Mouse (Mus musculus): ENCODE results near the gene Slc4a4. TPM values are rescaled to one million over a fixed set of nuclear protein-coding genes. Genes with fewer than 3 reads are reported as not detected.

Gene Slc4a4
- total and polyA plus RNA-seq, 2 experiments = 12.0 to 30.2 TPM

- H3K4me3 ChIP-seq (ENCODE audit: insufficient read depth, low read depth, low read length) = no peak overlapping the region
- no peak for DNase-seq (ENCODE audit: extremely low read depth, low read depth, low spot score)
- TF ChIP-seq CTCF (IDR thresholded peaks at IDR 0.05; ENCODE audit: low read depth, low read length) (no peak), POLR2A (IDR thresholded peaks at IDR 0.05; ENCODE audit: extremely low read depth, insufficient read depth, low read length) (no peak)
- H3K27me3 ChIP-seq (ENCODE audit: control insufficient read depth, insufficient read depth, low read length) = no peaks in the 10 kb centered on the region
- 94% methylated on average over 7 of the region's 7 CpGs for WGBS
- H3K4me1 ChIP-seq (ENCODE audit: control insufficient read depth, insufficient read depth, low read length) = no peaks in the 10 kb centered on the region
- no peak overlapping the region for H3K27ac ChIP-seq (replicated peaks; ENCODE audit: insufficient read depth, low read depth, low read length)
- H3K9ac ChIP-seq (ENCODE audit: low read depth, low read length) = no peak overlapping the region
- no peaks in the 10 kb centered on the region for H3K79me2 ChIP-seq (ENCODE audit: control insufficient read depth, insufficient read depth, low read length)
- H3K36me3 ChIP-seq (ENCODE audit: control insufficient read depth, insufficient read depth, low read length) = no peaks in the 10 kb centered on the region; the same call in 1 of the 2 replicates
Measured at GRCm38 (mm10) chr5:89087916-89088315, 201.3 kb downstream of the Slc4a4 start.

GRCm38 (mm10) chr5:89088462-89088861 lies 201.8 kb downstream of the Slc4a4 start:
- H3K36me3 ChIP-seq (ENCODE audit: control insufficient read depth, insufficient read depth, low read length) = no peaks in the 10 kb centered on the region; the same call in 1 of the 2 replicates
- H3K27me3 ChIP-seq (ENCODE audit: control insufficient read depth, insufficient read depth, low read length) = no peaks in the 10 kb centered on the region
- no peak overlapping the region for H3K4me3 ChIP-seq (ENCODE audit: insufficient read depth, low read depth, low read length)
- H3K4me1 ChIP-seq (ENCODE audit: control insufficient read depth, insufficient read depth, low read length) = no peaks in the 10 kb centered on the region
- no peak for TF ChIP-seq POLR2A (IDR thresholded peaks at IDR 0.05; ENCODE audit: extremely low read depth, insufficient read depth, low read length)
- no peak for TF ChIP-seq CTCF (IDR thresholded peaks at IDR 0.05; ENCODE audit: low read depth, low read length)
- no peaks in the 10 kb centered on the region for H3K79me2 ChIP-seq (ENCODE audit: control insufficient read depth, insufficient read depth, low read length)
- no peak overlapping the region for H3K9ac ChIP-seq (ENCODE audit: low read depth, low read length)
- no peak for DNase-seq (ENCODE audit: extremely low read depth, low read depth, low spot score)
- WGBS = 83% methylated on average over 11 of the region's 11 CpGs
- no peak overlapping the region for H3K27ac ChIP-seq (replicated peaks; ENCODE audit: insufficient read depth, low read depth, low read length)

- H3K27me3 ChIP-seq (ENCODE audit: control insufficient read depth, insufficient read depth, low read length) = no peaks in the 10 kb centered on the region
- WGBS = 84% methylated on average over 3 of the region's 3 CpGs
- no peaks in the 10 kb centered on the region; the same call in 1 of the 2 replicates for H3K79me2 ChIP-seq (ENCODE audit: control insufficient read depth, insufficient read depth, low read length)
- H3K4me1 ChIP-seq (ENCODE audit: control insufficient read depth, insufficient read depth, low read length) = no peaks in the 10 kb centered on the region
- no peak overlapping the region for H3K27ac ChIP-seq (replicated peaks; ENCODE audit: insufficient read depth, low read depth, low read length)
- H3K4me3 ChIP-seq (ENCODE audit: insufficient read depth, low read depth, low read length) = no peak overlapping the region
- H3K36me3 ChIP-seq (ENCODE audit: control insufficient read depth, insufficient read depth, low read length) = no peaks in the 10 kb centered on the region; the same call in 1 of the 2 replicates
- no peak overlapping the region for H3K9ac ChIP-seq (ENCODE audit: low read depth, low read length)
- no peak for TF ChIP-seq CTCF (IDR thresholded peaks at IDR 0.05; ENCODE audit: low read depth, low read length)
- no peak for TF ChIP-seq POLR2A (IDR thresholded peaks at IDR 0.05; ENCODE audit: extremely low read depth, insufficient read depth, low read length)
- no peak for DNase-seq (ENCODE audit: extremely low read depth, low read depth, low spot score)
Measured at GRCm38 (mm10) chr5:89090131-89090530, 203.5 kb downstream of the Slc4a4 start.

GRCm38 (mm10) chr5:89096371-89096770 lies 209.8 kb downstream of the Slc4a4 start:
- no peak for DNase-seq (ENCODE audit: extremely low read depth, low read depth, low spot score)
- Histone ChIP-seq H3K27me3 (ENCODE audit: control insufficient read depth, insufficient read depth, low read length) (no peaks in the 10 kb centered on the region), H3K36me3 (ENCODE audit: control insufficient read depth, insufficient read depth, low read length) (no peaks in the 10 kb centered on the region; the same call in 1 of the 2 replicates), H3K27ac (replicated peaks; ENCODE audit: insufficient read depth, low read depth, low read length) (no peak overlapping the region), H3K79me2 (ENCODE audit: control insufficient read depth, insufficient read depth, low read length) (no peaks in the 10 kb centered on the region; the same call in 1 of the 2 replicates), H3K4me3 (ENCODE audit: insufficient read depth, low read depth, low read length) (no peak overlapping the region), H3K9ac (ENCODE audit: low read depth, low read length) (no peak overlapping the region), H3K4me1 (ENCODE audit: control insufficient read depth, insufficient read depth, low read length) (no peaks in the 10 kb centered on the region)
- TF ChIP-seq CTCF (IDR thresholded peaks at IDR 0.05; ENCODE audit: low read depth, low read length) (no peak), POLR2A (IDR thresholded peaks at IDR 0.05; ENCODE audit: extremely low read depth, insufficient read depth, low read length) (no peak)

- no peak for DNase-seq (ENCODE audit: extremely low read depth, low read depth, low spot score)
- Histone ChIP-seq H3K4me3 (ENCODE audit: insufficient read depth, low read depth, low read length) (no peak overlapping the region), H3K4me1 (ENCODE audit: control insufficient read depth, insufficient read depth, low read length) (no peaks in the 10 kb centered on the region), H3K9ac (ENCODE audit: low read depth, low read length) (no peak overlapping the region), H3K36me3 (ENCODE audit: control insufficient read depth, insufficient read depth, low read length) (no peaks in the 10 kb centered on the region), H3K27ac (replicated peaks; ENCODE audit: insufficient read depth, low read depth, low read length) (no peak overlapping the region), H3K79me2 (ENCODE audit: control insufficient read depth, insufficient read depth, low read length) (no peaks in the 10 kb centered on the region; the same call in 1 of the 2 replicates), H3K27me3 (ENCODE audit: control insufficient read depth, insufficient read depth, low read length) (no peaks in the 10 kb centered on the region)
- 91% methylated on average over 3 of the region's 3 CpGs for WGBS
- TF ChIP-seq CTCF (IDR thresholded peaks at IDR 0.05; ENCODE audit: low read depth, low read length) = no peak
- TF ChIP-seq POLR2A (IDR thresholded peaks at IDR 0.05; ENCODE audit: extremely low read depth, insufficient read depth, low read length) = no peak
Measured at GRCm38 (mm10) chr5:89097291-89097690, 210.7 kb downstream of the Slc4a4 start.

GRCm38 (mm10) chr5:89098121-89098520 lies 211.5 kb downstream of the Slc4a4 start:
- 86% methylated on average over 4 of the region's 4 CpGs for WGBS
- no peak overlapping the region for H3K9ac ChIP-seq (ENCODE audit: low read depth, low read length)
- TF ChIP-seq CTCF (IDR thresholded peaks at IDR 0.05; ENCODE audit: low read depth, low read length) = no peak
- no peak for TF ChIP-seq POLR2A (IDR thresholded peaks at IDR 0.05; ENCODE audit: extremely low read depth, insufficient read depth, low read length)

More at GRCm38 (mm10) chr5:89098121-89098520, 211.5 kb downstream of the Slc4a4 start:
- Histone ChIP-seq H3K4me1 (ENCODE audit: control insufficient read depth, insufficient read depth, low read length) (no peaks in the 10 kb centered on the region), H3K36me3 (ENCODE audit: control insufficient read depth, insufficient read depth, low read length) (no peaks in the 10 kb centered on the region), H3K79me2 (ENCODE audit: control insufficient read depth, insufficient read depth, low read length) (no peaks in the 10 kb centered on the region; the same call in 1 of the 2 replicates), H3K27me3 (ENCODE audit: control insufficient read depth, insufficient read depth, low read length) (no peaks in the 10 kb centered on the region), H3K27ac (replicated peaks; ENCODE audit: insufficient read depth, low read depth, low read length) (no peak overlapping the region), H3K4me3 (ENCODE audit: insufficient read depth, low read depth, low read length) (no peak overlapping the region)
- no peak for DNase-seq (ENCODE audit: extremely low read depth, low read depth, low spot score)
